9 mouse cellular contexts compared by ENCODE assay signal in genomic region chr2:132689188-132689568, GRCm38 (mm10). TPM values are rescaled to one million over a fixed set of nuclear protein-coding genes. Genes with fewer than 3 reads are reported as not detected.
DNase-seq lines count a peak whose midpoint lies in the region; ATAC-seq and TF ChIP-seq lines count a peak whose summit lies in the region.
"Had no signal": no experiment of that assay in that cellular context is flagged by ENCODE, and none has a peak within 500 bp of the region (broad histone marks: within the 10 kb centered on the region; RNA-seq: fewer than 3 reads in every experiment).

No protein-coding gene starts in this region.

- no peak for TF ChIP-seq POLR2A in testis, adult 2 months (IDR thresholded peaks at IDR 0.05; ENCODE audit: control insufficient read depth, low read depth, low read length)
- TF ChIP-seq POLR2A in kidney, adult 2 months (IDR thresholded peaks at IDR 0.05; ENCODE audit: low read depth, low read length): no peak

- 42% methylated on average over 4 of the region's 4 CpGs for WGBS in liver, embryonic 12.5 days (ENCODE audit: insufficient replicate concordance)
- 61% methylated on average over 4 of the region's 4 CpGs for WGBS in kidney, adult 2 months

- ATAC-seq in liver, embryonic 12.5 days: no peak

- H3K27me3 ChIP-seq in testis, adult 2 months (ENCODE audit: control insufficient read depth, insufficient read depth, low read length): no peaks in the 10 kb centered on the region
- no peaks in the 10 kb centered on the region for H3K27me3 ChIP-seq in liver, embryonic 12.5 days (replicated peaks)
- H3K27me3 ChIP-seq in kidney, adult 2 months (replicated peaks; ENCODE audit: control insufficient read depth, insufficient read depth, low read length): no peaks in the 10 kb centered on the region
- H3K27me3 ChIP-seq: neural tube, embryonic 13.5 days had no signal

- no peaks in the 10 kb centered on the region for H3K9me3 ChIP-seq in liver, embryonic 12.5 days (replicated peaks)
- H3K9me3 ChIP-seq: neural tube, embryonic 13.5 days had no signal

- no peak overlapping the region for H3K4me3 ChIP-seq in gastrocnemius, adult 2 months
- H3K4me3 ChIP-seq in testis, adult 2 months (ENCODE audit: control insufficient read depth, low read depth, low read length): no peak overlapping the region
- no peak overlapping the region for H3K4me3 ChIP-seq in liver, embryonic 12.5 days
- H3K4me3 ChIP-seq in kidney, adult 2 months (ENCODE audit: insufficient read depth, low read depth, low read length): no peak overlapping the region
- H3K4me3 ChIP-seq: neural tube, embryonic 13.5 days had no signal

- H3K4me2 ChIP-seq in liver, embryonic 12.5 days: peak overlapping the region; percentile 31; the same call in 1 of the 2 replicates
- H3K4me2 ChIP-seq: neural tube, embryonic 13.5 days had no signal

- peak overlapping the region; percentile 44; the same call in 1 of the 2 replicates for H3K9ac ChIP-seq in liver, embryonic 12.5 days
- H3K9ac ChIP-seq: neural tube, embryonic 13.5 days had no signal

- no peak for DNase-seq in gastrocnemius, adult 2 months
- DNase-seq in gastrocnemius, postnatal 14 days: no peak
- no peak for DNase-seq in testis, postnatal 10 days (ENCODE audit: low spot score)
- DNase-seq in c-Kit-positive CD71-positive TER-119-positive erythroid progenitor cells, embryonic 14.5 days (ENCODE audit: low spot score): no peak
- no peak for DNase-seq in kidney, adult 2 months
- no peak for DNase-seq in embryo, embryonic 10 days (ENCODE audit: low spot score)

- H3K36me3 ChIP-seq in testis, adult 2 months (ENCODE audit: control insufficient read depth, insufficient read depth, low read length): no peaks in the 10 kb centered on the region
- peaks cover 4% of the 10 kb centered on the region; the same call in 1 of the 2 replicates for H3K36me3 ChIP-seq in liver, embryonic 12.5 days
- H3K36me3 ChIP-seq in kidney, adult 2 months (ENCODE audit: control insufficient read depth, insufficient read depth, low read length): no peaks in the 10 kb centered on the region

- peak overlapping the region; percentile 96 for H3K27ac ChIP-seq in gastrocnemius, adult 2 months
- H3K27ac ChIP-seq in testis, adult 2 months (ENCODE audit: control insufficient read depth, insufficient read depth, low read depth, low read length): peak overlapping the region; percentile 63
- peak overlapping the region; percentile 83 for H3K27ac ChIP-seq in liver, embryonic 12.5 days
- no peak overlapping the region for H3K27ac ChIP-seq in kidney, adult 2 months (ENCODE audit: insufficient read depth, low read depth, low read length)
- H3K27ac ChIP-seq: neural tube, embryonic 13.5 days had no signal

- intact Hi-C loops in gastrocnemius, adult 2 months (cut with DNase I): loop anchor here (2.0 kb wide), 1 partner anchor 112 kb away; no protein-coding TSS in a partner anchor
- intact Hi-C loops in gastrocnemius, postnatal 14 days (cut with DNase I; ENCODE audit: low total_unique reads): no loop called here

- TF ChIP-seq CTCF in gastrocnemius, adult 2 months (IDR thresholded peaks at IDR 0.05): no peak
- TF ChIP-seq CTCF in testis, adult 2 months (IDR thresholded peaks at IDR 0.05; ENCODE audit: control insufficient read depth, insufficient read depth, insufficient replicate concordance, low read depth, low read length): no peak
- no peak for TF ChIP-seq CTCF in kidney, adult 2 months (conservative IDR thresholded peaks at IDR 0.05; ENCODE audit: insufficient read depth, insufficient read length, low read depth, low read length)

- peaks cover 4% of the 10 kb centered on the region for H3K4me1 ChIP-seq in testis, adult 2 months (ENCODE audit: control insufficient read depth, insufficient read depth, low read length)
- H3K4me1 ChIP-seq in liver, embryonic 12.5 days: peaks cover 93% of the 10 kb centered on the region
- H3K4me1 ChIP-seq in kidney, adult 2 months (ENCODE audit: control insufficient read depth, insufficient read depth, low read length): 0 out of 2 replicates have a peak, but pooled peaks cover 3% of the 10 kb centered on the region

RNA-seq across cellular contexts. Expression of gene Shld1, which starts 2.4 kb away (rescaled TPM):
- 1 to 10 TPM; 6.2 to 6.9 TPM for total RNA-seq in gastrocnemius, adult 2 months (2021)
- total RNA-seq in gastrocnemius, postnatal 14 days (2021): 1 to 10 TPM; 3.1 to 3.2 TPM
- polyA plus RNA-seq in testis, adult 2 months (2012; rRNA removed): 2.4 and 2.7 TPM in 2 replicates
- polyA plus RNA-seq in liver, embryonic 12.5 days (2016; fragmentation: Nextera tagmentation; extraction: Ambion mirVana): 9.5 and 11.6 TPM in 2 replicates
- polyA plus RNA-seq in kidney, adult 2 months (2012; rRNA removed): 12.9 and 15.3 TPM in 2 replicates
